Mouse (Mus musculus): ENCODE results near the gene Polg. TPM values are rescaled to one million over a fixed set of nuclear protein-coding genes. Genes with fewer than 3 reads are reported as not detected.

The Polg gene
- polyA plus RNA-seq, 1 experiment, result 30.9 TPM

GRCm38 (mm10) chr7:79425804-79426203, 40.4 kb downstream of the Polg start:
- no peaks in the 10 kb centered on the region for H3K79me2 ChIP-seq (ENCODE audit: control insufficient read depth, insufficient read depth)
- no peak overlapping the region for H3K4me3 ChIP-seq
- H3K4me2 ChIP-seq (ENCODE audit: low read depth), result no peak overlapping the region
- no peak for TF ChIP-seq USF1 (IDR thresholded peaks at IDR 0.05; ENCODE audit: low read depth)
- TF ChIP-seq CEBPB (IDR thresholded peaks at IDR 0.05; ENCODE audit: insufficient read depth, poor library complexity, severe bottlenecking), result no peak
- TF ChIP-seq POLR2A (IDR thresholded peaks at IDR 0.05; ENCODE audit: insufficient read length, low read depth), result no peak
- no peak overlapping the region for H3ac ChIP-seq (ENCODE audit: control insufficient read depth, insufficient read length)
- no peaks in the 10 kb centered on the region for H3K27me3 ChIP-seq (ENCODE audit: control insufficient read depth, insufficient read depth, insufficient read length)
- H3K36me3 ChIP-seq (ENCODE audit: control insufficient read depth, insufficient read depth), result no peaks in the 10 kb centered on the region

DNA sequence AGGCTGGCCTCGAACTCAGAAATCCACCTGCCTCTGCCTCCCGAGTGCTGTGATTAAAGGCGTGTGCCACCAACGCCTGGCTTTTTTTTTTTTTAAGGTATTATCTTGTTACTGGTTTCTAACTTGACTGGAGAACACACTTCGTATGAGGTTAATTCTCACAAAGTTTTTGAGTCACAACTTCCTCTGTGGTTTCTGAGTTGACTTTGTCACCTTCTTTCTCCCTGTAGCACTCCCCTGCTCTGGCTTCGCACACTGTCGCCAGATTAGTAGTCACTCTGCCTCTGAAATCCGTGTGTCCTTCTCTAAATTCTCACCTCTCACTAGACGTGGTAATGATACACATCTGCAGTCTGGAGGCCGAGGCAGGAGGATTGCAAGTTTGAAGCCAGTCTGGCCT, 43.3 kb downstream of the Polg start:
- Histone ChIP-seq H3K79me2 (ENCODE audit: control insufficient read depth, insufficient read depth) (no peaks in the 10 kb centered on the region), H3K36me3 (ENCODE audit: control insufficient read depth, insufficient read depth) (no peaks in the 10 kb centered on the region), H3K4me2 (ENCODE audit: low read depth) (no peak overlapping the region), H3K4me3 (no peak overlapping the region), H3K27me3 (ENCODE audit: control insufficient read depth, insufficient read depth, insufficient read length) (no peaks in the 10 kb centered on the region), H3ac (ENCODE audit: control insufficient read depth, insufficient read length) (no peak overlapping the region)
- TF ChIP-seq POLR2AphosphoS2 (IDR thresholded peaks at IDR 0.05; ENCODE audit: insufficient read length, low read depth), result no peak
- no peak for TF ChIP-seq POLR2A (IDR thresholded peaks at IDR 0.05; ENCODE audit: insufficient read length, low read depth)
- TF ChIP-seq MYOG (IDR thresholded peaks at IDR 0.05; ENCODE audit: control insufficient read depth in 1 of 3, insufficient read depth in 1 of 3, insufficient read length in 2 of 3, low read depth in 2 of 3), result no peak
- TF ChIP-seq TCF12 (IDR thresholded peaks at IDR 0.05; ENCODE audit: insufficient read depth, poor library complexity, severe bottlenecking), result no peak
- TF ChIP-seq MAX (IDR thresholded peaks at IDR 0.05; ENCODE audit: low read depth), result no peak
- no peak for TF ChIP-seq USF1 (IDR thresholded peaks at IDR 0.05; ENCODE audit: low read depth)
- no peak for TF ChIP-seq E2F4 (IDR thresholded peaks at IDR 0.05; ENCODE audit: insufficient read depth)
- no peak for TF ChIP-seq MYOD1 (IDR thresholded peaks at IDR 0.05; ENCODE audit: control insufficient read depth in 1 of 3, insufficient read length in 2 of 3, low read depth in 2 of 3)
- TF ChIP-seq CEBPB (IDR thresholded peaks at IDR 0.05; ENCODE audit: insufficient read depth, poor library complexity, severe bottlenecking), result no peak
- TF ChIP-seq TCF3 (IDR thresholded peaks at IDR 0.05; ENCODE audit: insufficient read length, low read depth), result no peak
- no peak for TF ChIP-seq REST (IDR thresholded peaks at IDR 0.05; ENCODE audit: insufficient read depth, insufficient read length)
- no peak for TF ChIP-seq SRF (IDR thresholded peaks at IDR 0.05; ENCODE audit: control insufficient read depth, insufficient read length, low read depth)

DNA sequence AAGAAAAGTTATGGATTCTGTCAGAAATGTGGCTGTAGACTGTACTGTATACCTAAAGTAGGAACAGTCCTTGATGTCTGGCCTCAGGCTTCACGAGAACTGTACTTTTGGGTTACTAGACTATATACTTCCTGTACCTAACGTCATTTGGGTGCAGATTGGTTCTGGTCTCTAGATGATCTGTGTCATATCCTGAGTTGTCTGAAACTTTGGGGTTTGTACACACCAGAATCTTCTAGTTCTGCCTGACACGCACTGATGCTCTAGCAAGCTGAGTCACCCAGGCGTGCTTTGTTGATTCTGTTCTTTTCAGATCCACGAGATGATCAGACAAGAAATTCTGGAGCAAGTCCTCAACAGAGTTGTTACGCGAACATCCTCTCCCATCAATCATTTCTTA, 46.2 kb downstream of the Polg start:
- no peak overlapping the region for H3K4me3 ChIP-seq
- H3K79me2 ChIP-seq (ENCODE audit: control insufficient read depth, insufficient read depth), result no peaks in the 10 kb centered on the region
- TF ChIP-seq POLR2A (IDR thresholded peaks at IDR 0.05; ENCODE audit: insufficient read length, low read depth) (no peak), SRF (IDR thresholded peaks at IDR 0.05; ENCODE audit: control insufficient read depth, insufficient read length, low read depth) (no peak), MYOG (IDR thresholded peaks at IDR 0.05; ENCODE audit: control insufficient read depth in 1 of 3, insufficient read depth in 1 of 3, insufficient read length in 2 of 3, low read depth in 2 of 3) (no peak)
- no peak overlapping the region for H3K4me2 ChIP-seq (ENCODE audit: low read depth)
- H3K27me3 ChIP-seq (ENCODE audit: control insufficient read depth, insufficient read depth, insufficient read length), result no peaks in the 10 kb centered on the region
- H3ac ChIP-seq (ENCODE audit: control insufficient read depth, insufficient read length), result no peak overlapping the region
- H3K36me3 ChIP-seq (ENCODE audit: control insufficient read depth, insufficient read depth), result no peaks in the 10 kb centered on the region

- H3K79me2 ChIP-seq (ENCODE audit: control insufficient read depth, insufficient read depth), result no peaks in the 10 kb centered on the region
- TF ChIP-seq TCF12 (IDR thresholded peaks at IDR 0.05; ENCODE audit: insufficient read depth, poor library complexity, severe bottlenecking) (no peak), SRF (IDR thresholded peaks at IDR 0.05; ENCODE audit: control insufficient read depth, insufficient read length, low read depth) (no peak), REST (IDR thresholded peaks at IDR 0.05; ENCODE audit: insufficient read depth, insufficient read length) (no peak), MYOD1 (IDR thresholded peaks at IDR 0.05; ENCODE audit: control insufficient read depth in 1 of 3, insufficient read length in 2 of 3, low read depth in 2 of 3) (no peak), TCF3 (IDR thresholded peaks at IDR 0.05; ENCODE audit: insufficient read length, low read depth) (no peak), POLR2A (IDR thresholded peaks at IDR 0.05; ENCODE audit: insufficient read length, low read depth) (no peak), CEBPB (IDR thresholded peaks at IDR 0.05; ENCODE audit: insufficient read depth, poor library complexity, severe bottlenecking) (no peak), USF1 (IDR thresholded peaks at IDR 0.05; ENCODE audit: low read depth) (no peak), E2F4 (IDR thresholded peaks at IDR 0.05; ENCODE audit: insufficient read depth) (no peak), POLR2AphosphoS2 (IDR thresholded peaks at IDR 0.05; ENCODE audit: insufficient read length, low read depth) (no peak), MYOG (IDR thresholded peaks at IDR 0.05; ENCODE audit: control insufficient read depth in 1 of 3, insufficient read depth in 1 of 3, insufficient read length in 2 of 3, low read depth in 2 of 3) (no peak), MAX (IDR thresholded peaks at IDR 0.05; ENCODE audit: low read depth) (no peak)
- no peak overlapping the region for H3K4me2 ChIP-seq (ENCODE audit: low read depth)
- H3K36me3 ChIP-seq (ENCODE audit: control insufficient read depth, insufficient read depth), result no peaks in the 10 kb centered on the region
- no peak overlapping the region for H3K4me3 ChIP-seq
- H3ac ChIP-seq (ENCODE audit: control insufficient read depth, insufficient read length), result no peak overlapping the region
- no peaks in the 10 kb centered on the region for H3K27me3 ChIP-seq (ENCODE audit: control insufficient read depth, insufficient read depth, insufficient read length)
Observed at GRCm38 (mm10) chr7:79414449-79415375, 51.5 kb downstream of the Polg start.

DNA sequence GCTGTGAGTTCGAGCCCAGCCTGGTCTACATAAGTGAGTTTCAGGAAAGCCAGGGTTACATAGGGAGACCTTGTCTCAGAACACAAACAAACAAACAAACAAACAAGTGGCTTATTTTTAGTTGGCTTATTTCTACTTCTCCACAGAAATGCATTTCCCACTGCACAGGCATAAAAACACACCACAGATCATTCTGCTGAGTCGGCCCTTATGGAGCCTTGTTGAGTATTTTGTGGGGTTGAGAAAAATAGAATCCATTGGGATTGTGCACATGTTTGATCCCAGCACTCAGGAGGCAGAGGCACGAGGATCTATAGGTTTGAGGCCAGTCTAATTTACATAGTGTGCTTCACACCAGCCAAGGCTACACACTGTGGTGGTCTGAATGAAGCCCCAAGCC, 65.9 kb downstream of the Polg start:
- no peaks in the 10 kb centered on the region for H3K27me3 ChIP-seq (ENCODE audit: control insufficient read depth, insufficient read depth, insufficient read length)
- H3K36me3 ChIP-seq (ENCODE audit: control insufficient read depth, insufficient read depth), result no peaks in the 10 kb centered on the region
- no peak overlapping the region for H3K4me3 ChIP-seq
- TF ChIP-seq E2F4 (IDR thresholded peaks at IDR 0.05; ENCODE audit: insufficient read depth), result no peak
- TF ChIP-seq TCF3 (IDR thresholded peaks at IDR 0.05; ENCODE audit: insufficient read length, low read depth), result no peak
- TF ChIP-seq POLR2AphosphoS2 (IDR thresholded peaks at IDR 0.05; ENCODE audit: insufficient read length, low read depth), result no peak
- TF ChIP-seq TCF12 (IDR thresholded peaks at IDR 0.05; ENCODE audit: insufficient read depth, poor library complexity, severe bottlenecking), result no peak
- no peak for TF ChIP-seq CEBPB (IDR thresholded peaks at IDR 0.05; ENCODE audit: insufficient read depth, poor library complexity, severe bottlenecking)
- no peak for TF ChIP-seq POLR2A (IDR thresholded peaks at IDR 0.05; ENCODE audit: insufficient read length, low read depth)
- no peak for TF ChIP-seq USF1 (IDR thresholded peaks at IDR 0.05; ENCODE audit: low read depth)
- TF ChIP-seq MAX (IDR thresholded peaks at IDR 0.05; ENCODE audit: low read depth), result no peak
- TF ChIP-seq SRF (IDR thresholded peaks at IDR 0.05; ENCODE audit: control insufficient read depth, insufficient read length, low read depth), result no peak
- no peak for TF ChIP-seq MYOG (IDR thresholded peaks at IDR 0.05; ENCODE audit: control insufficient read depth in 1 of 3, insufficient read depth in 1 of 3, insufficient read length in 2 of 3, low read depth in 2 of 3)
- TF ChIP-seq MYOD1 (IDR thresholded peaks at IDR 0.05; ENCODE audit: control insufficient read depth in 1 of 3, insufficient read length in 2 of 3, low read depth in 2 of 3), result no peak
- TF ChIP-seq REST (IDR thresholded peaks at IDR 0.05; ENCODE audit: insufficient read depth, insufficient read length), result no peak
- no peak overlapping the region for H3ac ChIP-seq (ENCODE audit: control insufficient read depth, insufficient read length)
- no peak overlapping the region for H3K4me2 ChIP-seq (ENCODE audit: low read depth)
- no peaks in the 10 kb centered on the region for H3K79me2 ChIP-seq (ENCODE audit: control insufficient read depth, insufficient read depth)
